Mouse (Mus musculus) adrenal gland, adult 18-20 months (tissue): Measurements from ENCODE around the gene Rad17. TPM values are rescaled to one million over a fixed set of nuclear protein-coding genes. Genes with fewer than 3 reads are reported as not detected.

Source experiments
- DNase-seq, 2 experiments: peaks; one replicate each; pipeline ENCODE4 v3.0.0; 2021 to 2022; ENCODE audit warnings: low spot score in 2 of 2
- long read RNA-seq, 2 experiments: library from polyadenylated mRNA; stranded (forward); transcript quantifications; one replicate each; pipeline ENCODE4 v2.0.0; 2021
- total RNA-seq, 2 experiments: library from RNA; stranded (reverse); gene quantifications; 1 replicate in 1 of 2; 2 replicates in 1 of 2; pipeline ENCODE4 v1.2.3; 2021

Rad17 gene
- 10 to 100 TPM; 21.3 to 21.8 TPM for total RNA-seq
- long read RNA-seq, experiment 1, transcript Rad17-202 (17 exons, 2,392 nt): major isoform, 20 of 26 reads
- long read RNA-seq, experiment 1, partial matches to known transcripts: 2 of 26 reads
- long read RNA-seq, experiment 1, other reads (novel, unspliced or antisense): 3 of 26 reads
- long read RNA-seq, experiment 2, transcript Rad17-202 (17 exons, 2,392 nt): major isoform, 37 of 49 reads
- long read RNA-seq, experiment 2, partial matches to known transcripts: 9 of 49 reads
- long read RNA-seq, experiment 2, other reads (novel, unspliced or antisense): 1 of 49 reads

DNA sequence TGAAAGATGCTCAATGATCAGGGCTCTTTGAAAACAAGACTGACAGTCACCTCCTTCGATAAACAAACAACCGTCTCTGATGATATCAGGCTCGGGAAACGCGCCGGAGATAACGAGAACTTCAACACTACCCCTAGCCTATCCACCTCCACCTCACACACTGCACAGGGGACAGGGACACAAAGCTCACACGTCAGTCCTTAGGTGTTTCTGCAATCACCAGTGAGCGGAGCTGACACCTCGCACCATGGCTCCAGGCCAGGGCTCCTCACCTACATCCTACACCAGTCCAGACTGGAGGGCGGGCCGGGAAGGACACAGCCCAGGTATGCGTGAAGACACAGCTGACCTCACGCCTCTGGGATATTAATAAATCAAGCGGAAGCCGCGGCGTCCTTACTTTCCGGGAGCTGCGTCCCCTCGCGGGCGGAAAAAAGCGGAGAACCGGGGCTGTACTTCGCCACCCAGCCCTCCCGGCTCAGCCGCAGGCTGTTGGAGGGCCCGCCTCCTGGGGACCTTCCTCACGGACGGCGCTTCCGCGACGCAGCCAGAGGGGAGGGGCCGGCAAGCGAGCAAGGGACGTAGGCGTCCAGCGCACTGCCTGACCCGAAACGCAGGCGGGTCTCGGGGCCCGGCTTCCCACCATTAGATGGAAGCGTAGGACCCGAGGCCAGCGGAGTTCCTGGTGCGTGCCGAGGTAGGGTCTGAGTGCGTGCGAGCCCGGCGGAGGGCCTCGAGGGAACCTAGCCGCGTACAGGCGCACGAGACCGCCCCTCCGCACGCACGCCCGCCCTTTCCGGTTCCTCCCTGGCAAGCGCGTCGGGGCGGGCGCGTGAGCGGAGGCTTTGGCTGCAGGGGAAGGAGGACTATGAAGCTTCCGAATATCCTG is at the start of gene Rad17, which contains the start of gene Ak6:
Gene Rad17 (minus strand): TSS at position 502 of the 889 bp plus-strand sequence.
Gene Ak6 (plus strand): TSS at position 430 of the 889 bp plus-strand sequence.
- peak; percentile 98 for DNase-seq

DNA sequence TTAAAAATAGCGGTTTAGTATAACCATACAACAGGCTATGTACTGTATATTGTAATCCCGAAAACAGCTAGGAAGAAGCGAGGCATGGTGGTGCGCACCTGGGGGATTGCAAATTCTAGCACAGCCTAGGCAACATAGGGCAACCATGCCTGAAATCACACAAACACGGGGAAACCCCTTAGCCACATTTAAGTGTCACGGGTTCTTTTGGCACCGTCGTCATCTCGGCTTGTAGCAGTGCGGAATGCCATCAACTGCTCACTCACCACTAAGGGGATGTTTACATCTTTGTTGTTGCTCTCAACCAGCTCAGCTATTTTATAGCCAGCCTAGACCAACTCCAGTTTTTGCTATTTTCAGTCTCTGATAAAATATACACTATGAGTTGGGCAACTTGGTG is 48.0 kb upstream of the Rad17 start:
- DNase-seq: no peak

DNA sequence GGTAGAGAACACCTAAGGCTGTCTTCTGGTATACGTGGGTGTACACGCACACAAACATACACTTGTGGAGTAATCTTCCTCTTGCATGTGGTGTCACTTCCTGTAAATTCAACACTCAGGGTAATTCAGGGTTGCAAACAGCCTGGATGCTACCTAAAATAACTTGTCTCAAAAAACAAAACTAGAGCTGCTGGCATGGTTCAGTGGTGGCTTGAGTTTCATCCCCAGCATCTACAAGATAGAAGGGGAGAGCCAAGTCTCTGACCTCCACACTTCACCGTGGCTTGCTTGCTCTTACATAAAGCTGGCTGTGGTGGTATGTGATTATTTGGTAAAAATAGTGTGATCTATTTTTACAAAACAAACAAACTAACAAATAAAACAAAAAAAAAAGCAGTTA is 46.7 kb upstream of the Rad17 start:
- DNase-seq: no peak

DNA sequence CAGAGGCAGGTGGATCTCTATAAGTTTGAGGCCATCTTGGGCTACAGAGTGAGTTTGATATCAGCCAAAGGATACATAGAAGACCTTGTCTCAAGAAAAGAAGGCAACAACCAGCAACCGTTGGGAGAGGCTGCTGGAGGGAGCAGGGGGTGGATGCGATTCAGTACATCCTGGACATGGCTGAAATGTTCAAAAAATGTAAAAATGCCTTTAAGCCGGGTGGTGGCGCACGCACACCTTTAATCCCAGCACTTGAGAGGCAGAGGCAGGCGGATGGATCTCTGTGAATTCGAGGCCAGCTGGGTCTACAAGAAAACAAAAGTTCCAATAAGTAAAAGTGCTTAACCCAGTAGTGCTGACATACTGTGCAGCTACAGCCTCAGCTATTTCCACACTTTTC is 36.7 kb upstream of the Rad17 start:
- DNase-seq: no peak

DNA sequence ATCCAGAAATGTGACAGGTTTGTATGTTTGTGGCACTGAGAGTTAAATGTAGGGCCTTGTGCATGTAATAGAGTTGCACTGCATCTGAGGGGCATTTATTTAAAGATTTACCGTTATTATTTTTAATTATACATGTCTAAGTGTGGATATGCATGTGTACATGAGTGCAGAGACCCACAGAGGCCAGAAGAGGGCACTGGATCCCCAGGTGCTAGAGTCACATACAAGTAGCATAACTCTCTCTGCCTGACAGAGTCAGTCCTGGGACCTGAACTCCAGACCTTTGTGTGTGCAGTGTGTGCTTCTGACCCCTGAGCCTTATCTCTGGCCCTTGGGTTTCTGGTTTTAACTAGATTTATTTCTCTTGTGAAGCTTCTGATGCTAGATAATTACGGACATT is 33.5 kb upstream of the Rad17 start:
- DNase-seq: no peak

DNA sequence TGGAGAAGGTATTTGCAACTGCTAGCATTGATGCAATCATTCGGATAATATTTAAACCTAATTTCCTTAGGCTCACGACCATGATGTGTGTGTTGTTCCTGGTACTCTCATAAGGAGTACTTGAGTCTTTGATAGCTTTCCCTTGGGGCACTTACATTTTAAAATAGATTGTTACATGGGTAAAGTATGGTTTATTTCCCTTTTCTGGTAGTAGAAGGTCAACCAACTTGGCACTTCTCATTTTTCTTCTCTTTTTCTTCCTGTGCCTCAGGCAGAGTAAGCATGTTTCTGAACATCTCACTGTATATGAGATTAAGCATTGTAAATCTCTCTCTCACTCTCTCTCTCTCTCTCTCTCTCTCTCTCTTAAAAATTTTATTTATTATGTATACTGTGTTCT is 32.0 kb upstream of the Rad17 start:
- DNase-seq: no peak

DNA sequence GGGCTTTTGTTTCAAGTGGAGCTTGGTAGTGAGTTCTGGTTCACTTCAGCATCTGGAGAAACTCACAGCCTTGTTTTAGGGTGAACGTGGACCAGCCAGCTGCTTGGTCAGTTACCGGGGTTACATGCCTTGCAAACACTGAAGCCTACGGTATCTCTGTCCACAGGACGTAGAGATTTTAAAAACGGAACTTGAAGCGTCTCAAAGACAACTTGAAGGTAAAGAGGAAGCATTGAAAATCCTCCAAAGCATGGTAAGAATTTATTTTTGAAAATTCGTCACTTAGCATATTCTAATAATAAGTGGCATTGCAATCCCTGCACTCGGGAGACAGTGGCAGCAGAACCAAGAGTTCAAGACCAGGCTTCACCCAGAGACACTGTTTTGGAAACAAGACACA is 30.8 kb upstream of the Rad17 start:
- no peak for DNase-seq

DNA sequence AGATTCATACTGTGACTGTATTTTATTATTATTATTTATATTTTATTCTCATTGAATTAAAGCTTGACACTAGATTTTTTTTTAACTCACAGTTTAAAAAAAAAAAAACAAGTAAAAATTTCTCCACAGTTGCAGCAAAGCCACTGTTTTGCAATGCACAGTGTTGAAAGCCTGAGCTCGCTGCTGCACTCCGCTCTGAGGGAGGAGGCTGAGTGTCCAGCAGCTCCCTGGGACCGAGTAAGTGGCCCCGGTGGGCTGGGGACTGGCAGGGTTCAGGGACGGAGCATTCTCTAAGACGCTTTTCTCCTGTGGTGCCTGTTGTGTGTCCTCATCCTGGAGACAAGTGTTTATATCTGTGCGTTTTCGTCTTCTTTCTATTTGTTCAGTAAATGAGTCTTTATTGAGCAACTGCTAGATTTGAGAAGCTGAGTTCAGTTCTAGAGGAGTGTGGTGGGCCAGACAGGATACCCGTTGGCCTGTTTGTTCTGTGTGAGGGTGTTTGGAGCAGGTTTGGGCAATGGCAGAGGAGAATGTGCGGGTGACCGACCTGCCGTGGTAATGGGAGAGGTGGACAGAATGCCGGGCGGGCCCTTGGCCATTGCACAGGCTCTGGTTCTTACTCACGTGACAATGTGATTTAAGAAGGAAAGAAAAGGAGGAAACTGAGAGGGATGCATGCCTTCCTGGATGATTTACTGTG is 25.2 kb upstream of the Rad17 start:
- no peak for DNase-seq

DNA sequence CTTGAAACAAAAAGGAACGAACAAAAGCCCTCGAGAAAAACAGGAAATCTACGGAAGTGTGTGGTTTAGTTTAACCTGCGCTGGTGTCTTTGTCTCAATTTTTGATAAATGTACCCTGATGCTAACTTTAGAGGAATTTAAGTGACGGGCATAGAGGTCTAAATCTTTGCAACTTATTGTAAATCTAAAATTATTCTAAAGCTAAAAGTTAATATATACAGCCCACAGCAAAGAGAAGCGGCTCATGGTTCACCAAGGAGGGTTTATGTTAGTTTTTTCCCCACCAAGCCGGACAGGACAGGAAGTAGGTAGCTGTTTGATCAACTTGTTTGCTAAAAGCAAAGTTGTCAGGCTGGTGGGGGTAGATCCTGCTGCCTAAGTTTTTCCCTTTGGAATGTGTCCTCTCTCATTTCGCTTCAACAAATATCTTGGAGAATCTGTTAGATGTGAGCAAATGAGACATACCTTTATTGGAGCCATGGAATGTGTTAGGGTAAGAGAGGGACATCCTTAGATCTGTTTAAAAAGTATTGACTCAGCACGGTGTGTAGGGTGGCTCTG is 19.4 kb upstream of the Rad17 start:
- DNase-seq: no peak

DNA sequence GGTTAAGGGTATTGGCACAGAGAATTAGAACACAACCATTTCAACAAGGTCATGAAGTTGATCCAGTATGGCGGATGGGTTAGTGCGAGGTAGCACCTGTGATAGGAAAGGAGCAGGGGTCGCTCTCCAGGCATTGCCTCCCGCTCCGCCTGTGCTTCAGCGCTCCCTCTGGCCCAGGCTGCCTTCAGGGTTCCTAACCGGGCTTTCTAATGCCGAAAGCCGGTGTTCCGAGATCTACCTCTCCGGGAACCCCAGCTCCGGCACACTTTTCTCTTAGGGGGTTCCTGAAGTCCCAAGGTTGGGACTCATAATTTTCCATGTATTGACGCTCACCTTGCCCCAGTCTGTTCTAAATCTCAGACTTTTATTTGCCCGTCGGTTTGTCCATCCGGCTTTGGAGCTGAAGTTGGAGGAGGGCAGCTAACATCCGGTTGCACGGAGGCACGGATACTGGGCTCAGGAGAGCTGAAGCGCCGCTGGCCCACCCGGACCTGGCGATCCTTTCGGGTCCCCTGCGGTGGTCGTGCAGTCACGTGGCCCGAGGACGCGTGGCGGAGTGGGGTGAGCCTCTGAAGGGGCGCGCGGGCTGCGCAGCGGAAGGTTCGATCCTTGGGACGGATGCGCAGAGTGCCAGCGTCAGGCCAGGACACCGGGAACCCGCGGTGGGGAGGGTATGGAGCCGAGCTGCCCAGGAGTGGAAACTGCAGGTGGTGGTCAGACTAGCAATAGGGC is 18.6 kb upstream of the Rad17 start, which contains the start of gene Ccdc125:
Gene Ccdc125 (plus strand): TSS at position 427 of the 732 bp plus-strand sequence.
- DNase-seq: peak in 1 of 2 experiments; percentile 10

DNA sequence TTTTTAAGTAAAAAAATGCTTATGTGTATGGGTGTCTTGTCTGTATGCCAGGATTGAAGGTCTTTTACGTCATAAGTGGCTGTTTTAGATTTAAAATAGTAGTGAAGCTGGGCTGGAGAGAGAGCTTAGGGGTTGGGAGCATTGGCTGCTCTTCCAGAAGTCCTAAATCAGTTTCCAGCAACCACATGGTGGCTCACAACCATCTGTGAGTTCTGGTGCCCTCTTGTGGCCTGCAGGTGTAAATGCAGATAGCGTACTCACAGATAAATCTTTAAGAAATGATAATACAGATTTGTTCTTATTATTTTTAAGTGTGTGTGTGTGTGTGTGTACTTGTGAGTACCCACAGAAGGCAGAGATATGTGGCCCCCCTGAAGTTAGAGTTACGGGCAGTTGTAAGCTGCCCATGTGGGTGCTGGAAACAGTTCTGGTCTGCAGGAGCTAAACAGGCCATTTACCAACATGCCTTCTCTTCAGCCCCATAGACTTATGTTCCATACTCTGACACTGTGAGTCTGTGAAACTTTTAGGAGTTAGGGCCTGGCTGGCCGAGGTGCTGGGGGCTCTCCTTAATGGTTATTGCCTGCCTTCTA is 9.1 kb upstream of the Rad17 start:
- DNase-seq: peak; percentile 29 to 46

DNA sequence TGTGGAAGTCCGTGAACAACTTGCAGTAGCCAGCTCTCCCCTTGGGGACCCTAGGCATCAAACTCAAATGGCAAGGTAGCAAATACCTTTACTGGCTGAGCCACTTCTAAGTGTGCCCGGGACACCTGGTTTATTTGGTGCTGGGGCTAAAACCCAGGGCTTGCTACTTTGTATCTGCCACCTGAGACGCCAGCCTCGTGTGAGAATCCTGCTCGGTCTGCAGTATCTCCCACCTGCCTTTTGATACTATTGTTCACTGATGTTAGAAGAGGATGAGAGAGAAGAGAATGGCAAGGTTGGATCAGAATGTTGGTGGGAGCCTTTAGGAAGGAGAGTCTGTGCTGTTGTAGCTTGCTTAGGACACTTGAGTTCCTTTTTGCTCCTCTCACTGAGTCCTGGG is 7.2 kb upstream of the Rad17 start:
- DNase-seq: no peak

DNA sequence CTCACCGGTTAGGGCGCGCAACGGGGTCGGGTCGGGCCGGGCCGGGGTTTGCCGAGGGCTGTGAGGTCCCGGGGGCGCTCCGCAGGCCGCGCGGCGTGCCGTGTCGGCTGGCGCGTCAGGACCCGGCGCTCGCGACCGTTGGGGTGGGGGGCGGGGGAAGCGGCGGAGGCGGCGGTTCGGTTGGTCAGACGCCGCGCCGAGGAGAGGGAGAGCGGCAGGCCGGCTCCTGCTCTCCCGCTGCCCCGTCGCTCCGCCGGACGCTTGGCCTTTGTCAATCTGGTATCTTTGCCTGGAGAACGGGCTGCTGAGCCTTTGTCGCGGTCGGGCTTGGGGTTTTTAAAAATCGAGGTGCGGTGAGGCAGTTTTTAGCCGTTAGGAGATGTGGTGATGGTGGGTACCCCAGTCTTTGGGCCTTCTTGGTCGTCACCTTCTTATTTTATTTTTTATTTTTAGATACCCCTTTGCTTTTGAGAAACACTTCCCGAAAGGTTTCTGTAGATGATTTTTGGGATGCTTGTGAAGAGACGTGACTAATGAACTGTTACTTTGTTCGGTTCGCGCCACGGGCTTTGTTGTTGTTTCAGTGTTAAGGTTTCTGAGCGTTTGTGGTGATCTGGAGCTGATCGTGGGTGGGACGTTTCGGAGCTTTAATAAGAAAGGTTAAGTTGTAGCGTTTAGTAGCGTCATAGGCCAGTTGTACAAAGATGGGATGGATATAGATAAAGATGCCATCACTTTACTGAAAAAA is 762 bp upstream of the Rad17 start, which contains the start of gene Taf9:
Gene Taf9 (plus strand): TSS at position 141 of the 748 bp plus-strand sequence.
- no peak for DNase-seq

DNA sequence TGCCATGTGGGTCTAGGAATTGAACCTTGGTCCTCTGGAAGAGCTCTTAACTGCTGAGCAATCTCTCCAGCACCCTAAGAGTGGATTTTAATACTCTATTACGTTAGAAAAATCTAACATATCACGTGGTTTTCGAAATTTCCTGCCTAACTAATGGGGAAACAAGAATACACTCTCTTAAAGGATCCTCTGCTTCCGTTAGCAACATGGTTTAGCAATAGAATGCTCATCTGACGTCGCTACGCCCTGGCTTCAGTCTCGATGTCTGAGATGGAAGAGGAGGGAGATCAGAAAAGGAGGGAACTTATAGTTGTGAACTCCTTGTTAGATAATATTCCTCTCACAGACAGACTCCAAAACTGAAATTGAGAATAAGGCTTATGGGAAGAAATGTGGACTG is 2.6 kb downstream of the Rad17 start:
- DNase-seq: no peak

DNA sequence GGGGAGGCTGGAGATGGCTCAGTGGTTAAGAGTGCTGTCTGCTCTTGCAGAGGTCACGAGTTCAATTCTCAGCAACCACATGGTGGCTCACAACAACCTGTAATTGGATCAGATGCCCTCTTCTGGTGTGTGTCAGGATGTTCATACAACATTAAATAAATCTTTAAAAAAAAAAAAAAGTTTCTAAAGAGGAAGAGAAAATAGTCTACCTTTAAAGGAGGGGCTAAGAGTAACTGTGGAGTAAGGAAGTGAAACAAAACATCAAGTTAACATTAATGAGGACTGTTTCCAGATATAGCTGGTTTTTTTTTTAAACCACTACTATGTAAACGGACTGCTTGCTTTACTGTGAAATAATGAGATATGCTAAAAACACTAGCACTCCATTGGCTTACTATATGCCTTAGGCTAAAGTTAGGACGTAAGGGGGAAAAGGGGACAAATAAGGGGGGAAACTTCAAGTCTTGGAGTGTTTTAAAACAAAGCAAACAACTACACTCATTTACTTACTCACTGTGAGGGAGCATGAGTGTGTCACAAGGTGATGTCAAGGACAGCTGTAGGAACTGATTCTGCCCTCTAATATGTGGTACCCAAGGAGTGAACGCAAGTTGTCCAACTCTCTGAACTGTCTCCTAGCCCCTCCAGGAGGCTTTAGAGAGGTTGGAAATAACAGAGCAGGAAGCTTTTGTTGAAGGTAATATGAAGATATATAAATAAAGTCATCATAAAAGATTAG is 8.2 kb downstream of the Rad17 start:
- DNase-seq: no peak

DNA sequence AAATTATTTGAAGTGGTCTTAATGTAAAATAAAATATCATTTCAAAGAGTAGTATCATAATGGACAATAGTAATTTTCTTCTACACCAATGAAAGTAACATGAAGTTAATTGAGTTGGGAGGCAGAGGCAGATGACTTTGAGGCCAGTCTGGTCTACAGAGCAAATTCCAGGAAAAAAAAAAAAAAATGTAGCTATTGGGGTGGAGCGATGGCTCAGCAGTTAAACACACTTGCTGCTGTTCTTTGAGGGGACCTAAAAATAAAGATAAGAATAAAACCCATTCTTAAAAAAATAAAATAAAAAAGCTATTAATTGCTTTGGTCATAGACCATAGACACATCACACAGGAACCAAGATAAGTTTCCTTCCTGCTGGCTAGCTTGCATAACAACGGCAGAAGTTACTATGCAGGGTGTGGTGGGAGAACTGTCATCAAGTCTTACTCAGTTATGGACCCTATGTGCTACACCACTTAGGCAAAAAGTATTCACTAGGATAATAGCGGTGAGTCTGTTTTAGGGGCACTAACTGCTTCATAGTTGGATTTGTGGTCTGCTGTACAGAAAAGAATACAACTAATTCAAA is 16.7 kb downstream of the Rad17 start:
- no peak for DNase-seq

DNA sequence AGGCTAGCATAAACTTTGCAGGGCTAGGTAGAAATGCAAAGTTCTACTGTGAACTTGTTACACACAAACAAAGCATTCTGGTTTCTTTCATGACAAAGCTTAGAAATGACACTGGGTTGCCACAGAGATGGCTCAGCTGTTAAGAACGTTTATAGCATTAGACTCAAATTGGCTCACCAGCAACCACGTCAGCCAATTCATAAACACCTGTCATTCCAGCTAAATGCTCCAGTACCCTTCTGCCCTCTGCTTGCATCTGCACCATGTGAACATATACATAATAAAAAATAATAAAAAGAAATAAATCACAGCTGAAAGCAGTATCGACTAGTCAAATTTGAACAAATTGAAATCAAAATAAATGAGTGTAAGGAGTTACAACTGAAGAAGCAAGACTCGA is 28.6 kb downstream of the Rad17 start:
- no peak for DNase-seq

DNA sequence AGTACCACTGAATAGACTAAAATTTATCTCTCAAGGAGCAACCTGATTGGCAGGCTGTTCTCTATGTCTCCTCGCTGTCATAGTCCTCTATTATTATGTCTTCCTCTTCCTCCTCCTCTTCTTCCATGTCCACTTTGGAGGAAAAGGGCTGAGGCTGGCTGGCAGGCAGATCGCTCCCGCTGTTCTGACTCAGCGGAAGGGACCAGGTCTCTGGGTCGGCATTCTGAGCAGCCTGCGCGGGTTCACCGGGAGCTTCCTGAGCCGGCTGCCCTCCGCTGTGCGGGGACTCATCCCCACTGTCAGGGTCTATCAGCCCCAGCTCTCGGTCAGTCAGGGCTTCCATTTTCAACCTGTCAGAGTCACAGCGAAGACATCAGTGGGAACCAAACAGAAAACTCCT is 33.3 kb downstream of the Rad17 start:
- no peak for DNase-seq
